Mouse (Mus musculus) heart, postnatal 36 days (tissue): ENCODE measurements around the gene Trpm4. TPM values are rescaled to one million over a fixed set of nuclear protein-coding genes. Genes with fewer than 3 reads are reported as not detected.
A peak's percentile ranks its signal among the peaks of the same experiment; 100 is the strongest.
"Not testable (repeated sequence)": the region's sequence is repeated elsewhere in the genome, so short reads cannot be mapped to it uniquely, and the experiment has no call there.

ENCODE experiments used
- DNase-seq, 2 experiments: peaks; one replicate each; pipeline ENCODE4 v3.0.0; 2021 to 2022
- intact Hi-C: fragments of 180-260 bp; cut with DNase I; formaldehyde crosslinking; loops from one replicate; pipeline ENCODE4 v1.15.1; 2025
- total RNA-seq, 2 experiments: library from RNA; stranded (reverse); gene quantifications; 2 replicates each; pipeline ENCODE4 v1.2.3; 2021

The Trpm4 gene
- total RNA-seq, result 10 to 100 TPM; 24.6 to 27.4 TPM

DNA sequence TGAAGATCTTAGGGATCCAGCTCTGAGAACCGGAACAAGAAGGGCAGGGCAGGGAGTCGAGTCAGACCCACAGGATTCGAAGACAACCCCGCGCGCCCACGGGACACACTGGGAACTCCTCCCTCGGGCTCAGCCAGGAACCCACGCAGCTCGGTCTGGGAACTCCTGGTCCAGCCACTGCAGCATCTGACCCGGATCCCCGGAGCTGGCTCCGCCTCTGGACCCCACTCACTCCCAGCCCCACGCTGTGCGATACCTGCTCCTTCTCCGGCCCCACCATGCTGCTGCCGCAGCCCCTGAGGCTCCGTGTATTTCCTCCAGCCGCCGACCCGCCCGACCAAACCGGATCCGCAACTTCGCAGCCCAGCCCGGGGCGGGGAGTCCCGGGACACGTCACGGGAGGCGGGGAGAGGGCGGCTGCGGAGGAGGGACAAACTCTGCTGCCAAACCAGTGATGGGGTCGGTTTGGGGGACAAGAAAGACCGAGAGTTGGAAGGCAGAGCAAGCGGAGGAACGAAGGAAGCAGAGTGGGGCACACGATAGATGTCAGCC lies at the start of gene Trpm4:
Trpm4 (minus strand) TSS at position 350 of the 552 bp plus-strand sequence.
- DNase-seq, result peak; percentile 91 to 92
- intact Hi-C loops, result loop anchor here (2.0 kb wide), 1 partner anchor 35 kb away; no protein-coding TSS in a partner anchor

GRCm38 (mm10) chr7:45376057-45376456 lies 42.5 kb upstream of the Trpm4 start:
- DNase-seq, result no peak
- intact Hi-C loops, result no loop called here

DNA sequence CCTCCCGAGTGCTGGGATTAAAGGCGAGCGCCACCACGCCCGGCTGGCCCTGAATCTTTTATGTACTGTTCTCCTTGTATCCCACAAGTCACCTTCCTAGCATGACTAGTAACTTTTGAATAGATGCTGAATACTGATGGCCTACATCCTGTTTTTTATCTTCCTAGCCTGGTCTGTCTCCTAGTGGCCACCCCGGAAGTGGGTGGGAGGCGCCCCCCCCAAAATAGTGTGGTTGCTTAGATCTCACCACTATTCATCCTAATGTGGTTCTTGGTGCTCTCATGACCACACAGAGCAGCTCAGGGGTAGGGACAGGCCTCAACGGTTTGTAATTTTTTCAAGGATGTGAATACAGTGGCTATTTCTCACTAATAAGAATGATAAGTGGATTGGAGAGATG lies 41.0 kb upstream of the Trpm4 start:
- intact Hi-C loops, result no loop called here
- no peak for DNase-seq

GRCm38 (mm10) chr7:45372371-45372770 lies 38.8 kb upstream of the Trpm4 start:
- DNase-seq, result no peak
- intact Hi-C loops, result no loop called here

GRCm38 (mm10) chr7:45370475-45371311 lies 37.1 kb upstream of the Trpm4 start, which contains the start of gene Lin7b:
Gene Lin7b (minus strand): TSS chr7:45370583.
- intact Hi-C loops, result loop anchor here (2.0 kb wide), 1 partner anchor 24 kb away; the partner anchor contains the start of gene Snrnp70
- peak; percentile 72 to 76 for DNase-seq

DNA sequence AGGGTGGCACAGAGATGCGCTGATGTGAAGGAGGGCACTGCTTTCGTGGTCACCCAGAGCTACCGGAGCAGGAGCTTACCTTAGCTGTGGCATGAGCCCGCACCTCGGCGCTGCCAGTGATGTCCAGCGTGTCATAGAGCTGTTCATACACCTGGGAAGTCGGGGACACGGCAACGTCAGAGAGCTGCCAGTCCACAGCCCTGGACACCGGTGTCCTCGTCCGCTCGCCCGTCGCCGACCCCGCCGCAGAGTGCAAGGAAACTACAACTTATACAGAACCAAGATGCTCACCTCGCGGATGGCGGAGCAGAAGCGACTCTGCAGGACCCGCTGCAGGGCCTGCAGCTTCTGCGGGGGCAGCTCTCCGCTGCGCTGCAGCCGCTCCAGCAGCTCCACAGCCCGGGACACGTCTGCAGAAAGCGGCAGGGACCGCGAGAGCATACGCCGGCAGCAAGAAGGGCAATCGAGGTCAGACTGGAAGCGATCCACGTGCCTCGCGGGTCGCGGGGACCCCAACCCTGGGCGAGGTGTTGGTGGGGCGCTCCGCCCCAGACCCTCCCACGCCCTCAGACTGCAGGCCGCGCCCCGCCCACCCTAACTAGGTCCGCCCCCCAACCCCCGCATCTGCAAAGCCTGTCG lies 36.4 kb upstream of the Trpm4 start:
- intact Hi-C loops, result loop anchor here (2.0 kb wide), 2 partner anchors 25 to 37 kb away; partner anchors contain the start of genes Snrnp70 and Trpm4
- DNase-seq, result no peak

DNA sequence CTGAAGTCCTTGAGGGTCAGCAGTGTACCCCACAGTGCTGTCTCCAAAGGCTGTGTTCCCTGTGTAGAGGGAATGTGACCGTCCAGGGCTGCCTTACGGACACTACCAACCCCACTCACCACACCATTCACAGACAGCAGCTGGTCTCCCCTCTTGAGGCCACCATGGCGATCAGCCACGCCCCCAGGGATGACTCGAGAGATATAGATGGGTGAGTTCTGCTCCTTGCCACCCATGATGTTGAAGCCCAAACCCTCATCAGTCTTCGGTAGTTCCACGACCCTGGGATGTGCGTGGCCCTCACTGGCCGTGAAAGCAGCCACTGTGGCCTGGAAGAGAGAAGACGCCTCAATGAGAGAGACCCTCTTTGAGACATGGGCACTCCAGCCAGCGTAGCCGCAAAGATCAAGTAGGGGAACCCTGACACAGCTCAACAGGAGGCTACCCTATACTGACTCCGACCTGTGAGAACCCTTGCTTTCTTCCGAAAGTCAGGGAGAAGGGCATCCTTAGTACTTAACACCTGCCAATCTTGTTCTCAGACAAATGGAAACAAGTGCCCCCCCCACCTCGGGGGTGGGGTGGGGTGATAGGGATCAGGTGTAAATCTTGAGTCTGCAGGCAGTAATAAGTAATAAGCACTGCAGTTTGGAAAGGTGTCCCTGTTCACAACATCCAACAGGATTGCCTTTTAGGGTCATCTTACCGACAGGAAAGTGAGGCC lies 35.6 kb upstream of the Trpm4 start:
- DNase-seq, result no peak
- intact Hi-C loops, result loop anchor here (2.0 kb wide), 1 partner anchor 36 kb away; the partner anchor contains the start of gene Trpm4

DNA sequence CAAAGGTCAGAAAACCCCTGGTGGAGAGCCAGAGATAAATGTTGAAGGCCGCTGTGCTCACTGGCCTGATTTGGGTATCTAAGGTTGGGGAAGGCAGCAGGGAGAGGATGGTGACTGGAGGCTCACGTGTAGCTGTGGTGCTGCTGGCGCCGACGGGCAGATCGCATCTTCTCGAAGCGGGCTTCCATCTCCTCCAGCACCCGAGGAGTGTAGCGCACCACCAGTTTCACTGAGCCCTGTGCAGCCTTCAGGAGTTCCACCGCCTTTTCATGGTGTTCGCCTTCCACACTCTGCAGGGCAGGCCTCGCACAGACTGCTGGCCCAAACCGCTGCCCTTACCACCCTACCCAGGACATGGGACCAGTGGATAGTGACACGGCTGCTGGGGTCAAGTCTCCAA lies 34.6 kb upstream of the Trpm4 start:
- intact Hi-C loops, result loop anchor here (2.0 kb wide), 1 partner anchor 35 kb away; the partner anchor contains the start of gene Trpm4

DNA sequence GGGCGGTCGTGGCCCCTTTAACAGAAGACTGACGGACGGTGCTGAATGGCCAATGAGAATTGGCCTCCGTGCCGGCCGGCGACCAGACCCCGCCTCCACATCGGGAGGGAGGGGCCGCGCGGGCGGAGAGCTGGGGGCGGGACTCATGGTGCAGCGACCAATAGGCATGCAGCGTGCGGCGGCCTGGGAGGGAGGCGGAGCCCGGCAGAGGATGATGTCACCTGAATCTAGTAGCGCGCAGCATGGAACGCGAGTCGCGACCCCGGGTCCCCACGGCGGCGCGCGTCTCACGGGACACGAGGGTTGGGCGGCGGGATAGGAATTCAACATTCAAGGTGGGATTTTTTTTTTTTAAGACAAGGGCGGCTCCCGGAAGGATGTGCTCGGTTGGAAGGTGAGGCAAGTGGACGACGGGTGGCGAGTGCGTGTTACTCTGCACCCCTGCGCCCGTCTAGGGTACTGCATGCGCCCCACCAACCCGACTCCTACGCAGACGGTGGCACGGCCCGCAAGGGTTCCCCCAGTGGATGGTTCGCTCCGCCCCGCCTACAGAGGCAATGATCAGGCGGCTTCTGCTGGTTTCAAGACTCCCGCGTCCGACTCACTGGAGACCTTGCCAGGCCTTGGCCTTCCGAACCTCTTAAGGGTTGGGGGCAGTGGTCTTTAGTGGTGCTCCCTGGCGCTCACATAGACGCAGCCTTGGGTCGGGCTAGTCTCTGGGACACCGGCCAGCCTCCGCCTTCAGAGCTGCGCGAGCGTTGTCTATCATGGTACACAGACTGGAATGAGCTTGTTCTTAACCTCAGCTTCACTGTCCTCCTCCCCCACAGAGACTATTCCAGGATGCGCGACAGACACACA lies 33.7 kb upstream of the Trpm4 start:
- intact Hi-C loops, result no loop called here
- DNase-seq, result peak; percentile 97 to 98

More for the DNA sequence above, 34.6 kb upstream of the Trpm4 start:
- no peak for DNase-seq

- intact Hi-C loops, result no loop called here
- no peak for DNase-seq
These were observed 33.1 kb upstream of the Trpm4 start, which contains the start of gene Ppfia3 for GRCm38 (mm10) chr7:45366652-45367019. Gene Ppfia3 (minus strand): TSS chr7:45367019.

GRCm38 (mm10) chr7:45365742-45366651 lies 32.4 kb upstream of the Trpm4 start:
- peak; percentile 61 for DNase-seq
- intact Hi-C loops, result no loop called here

GRCm38 (mm10) chr7:45363983-45364382 lies 30.4 kb upstream of the Trpm4 start:
- DNase-seq, result no peak
- intact Hi-C loops, result no loop called here

DNA sequence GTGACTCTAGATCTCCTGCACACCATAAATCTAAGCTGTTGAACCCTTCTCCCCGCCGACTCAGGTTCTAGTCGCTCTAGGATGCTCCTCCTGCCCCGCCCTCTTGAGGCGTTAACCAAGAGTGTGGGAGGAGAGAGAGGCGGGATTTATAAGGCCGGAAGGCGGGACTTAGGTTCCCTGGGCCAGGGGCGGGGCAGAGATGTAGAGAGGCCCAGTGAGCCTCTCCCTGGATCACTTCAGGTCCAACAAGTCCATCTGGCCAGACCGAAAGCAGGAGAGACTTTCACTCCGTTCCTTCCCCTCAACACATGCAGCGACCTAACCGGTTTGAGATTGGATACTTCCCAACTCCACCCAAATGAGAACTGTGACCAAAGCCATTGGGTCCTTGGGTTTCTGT lies 29.2 kb upstream of the Trpm4 start:
- DNase-seq, result no peak
- intact Hi-C loops, result no loop called here

GRCm38 (mm10) chr7:45361243-45361804 lies 27.7 kb upstream of the Trpm4 start:
- DNase-seq, result peak; percentile 49 to 52
- intact Hi-C loops, result no loop called here

- intact Hi-C loops, result no loop called here
- DNase-seq, result no peak
These were observed 27.0 kb upstream of the Trpm4 start for GRCm38 (mm10) chr7:45360404-45361125.

DNA sequence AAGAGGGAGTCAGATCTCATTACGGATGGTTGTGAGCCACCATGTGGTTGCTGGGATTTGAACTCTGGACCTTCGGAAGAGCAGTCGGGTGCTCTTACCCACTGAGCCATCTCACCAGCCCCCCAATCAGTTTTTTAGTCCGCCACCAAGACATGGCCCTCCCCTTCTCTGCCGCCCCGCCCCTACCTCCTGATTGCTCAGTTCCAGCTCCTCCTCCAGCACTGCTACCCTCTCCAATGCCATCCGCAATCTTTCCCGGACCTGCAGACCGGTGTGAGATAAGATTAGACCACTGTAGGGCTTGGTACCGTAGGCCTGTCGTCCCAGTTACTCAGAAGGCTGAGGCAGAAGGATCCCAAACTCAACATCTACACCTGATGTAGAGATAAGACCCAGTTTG lies 25.5 kb upstream of the Trpm4 start:
- DNase-seq, intact Hi-C loops: not testable (repeated sequence)

- no peak for DNase-seq
- intact Hi-C loops, result no loop called here
These were observed 22.5 kb upstream of the Trpm4 start for GRCm38 (mm10) chr7:45356087-45356486.
